Mouse (Mus musculus) C2C12 (cell line): ENCODE results near the gene Arhgap23. TPM values are rescaled to one million over a fixed set of nuclear protein-coding genes. Genes with fewer than 3 reads are reported as not detected.

Experiments used
- H3K27me3 ChIP-seq: one replicate; pipeline ENCODE4 v1.6.1; 2011; ENCODE audit not compliant: control insufficient read depth, insufficient read depth, insufficient read length
- H3K36me3 ChIP-seq: one replicate; pipeline ENCODE4 v1.6.1; 2011; ENCODE audit not compliant: control insufficient read depth, insufficient read depth
- H3K4me3 ChIP-seq: one replicate; pipeline ENCODE4 v1.5.1; 2011; ENCODE audit warnings: mild to moderate bottlenecking, control low read depth; ENCODE audit not compliant: poor library complexity, insufficient read depth, severe bottlenecking
- H3K79me2 ChIP-seq: one replicate; pipeline ENCODE4 v1.6.1; 2011; ENCODE audit not compliant: control insufficient read depth, insufficient read depth
- H3K79me3 ChIP-seq: one replicate; pipeline ENCODE4 v1.6.1; 2011; ENCODE audit warnings: low read depth, control low read depth
- H3ac ChIP-seq: one replicate; pipeline ENCODE3; 2011; ENCODE audit warnings: low read depth; ENCODE audit not compliant: control insufficient read depth, insufficient read length
- CEBPB ChIP-seq: IDR thresholded peaks from one replicate; pipeline ENCODE4 v1.6.1; 2011; ENCODE audit warnings: low read depth, mild to moderate bottlenecking, control low read depth, moderate library complexity
- CTCF ChIP-seq: IDR thresholded peaks from one replicate; pipeline ENCODE4 v1.5.1; 2011; ENCODE audit not compliant: control insufficient read depth, insufficient read depth, insufficient read length
- FOSL1 ChIP-seq: IDR thresholded peaks from one replicate; pipeline ENCODE4 v1.8.0; 2011; ENCODE audit warnings: mild to moderate bottlenecking, low read length; ENCODE audit not compliant: poor library complexity, insufficient read depth, severe bottlenecking
- MAX ChIP-seq: IDR thresholded peaks from one replicate; pipeline ENCODE4 v1.6.1; 2011; ENCODE audit warnings: mild to moderate bottlenecking, control low read depth
- MYOD1 ChIP-seq: IDR thresholded peaks from one replicate; pipeline ENCODE4 v1.6.1; 2011; ENCODE audit warnings: low read depth; ENCODE audit not compliant: control insufficient read depth, insufficient read length
- MYOG ChIP-seq: IDR thresholded peaks from one replicate; pipeline ENCODE4 v1.6.1; 2011; ENCODE audit not compliant: control insufficient read depth, insufficient read length; ENCODE audit errors: extremely low read depth
- USF1 ChIP-seq: IDR thresholded peaks from one replicate; pipeline ENCODE4 v1.6.1; 2011; ENCODE audit warnings: low read depth, mild to moderate bottlenecking, control low read depth, moderate library complexity
- polyA plus RNA-seq: library from polyadenylated mRNA; unstranded; fragments of >200 nt; fragmentation: generic; extraction: Trizol; gene quantifications from one replicate; pipeline ENCODE4 v1.2.1, GENCODE M21; 2012; ENCODE audit warnings: missing spikeins

Arhgap23 gene
- polyA plus RNA-seq, 1 experiment, result 23.9 TPM

DNA sequence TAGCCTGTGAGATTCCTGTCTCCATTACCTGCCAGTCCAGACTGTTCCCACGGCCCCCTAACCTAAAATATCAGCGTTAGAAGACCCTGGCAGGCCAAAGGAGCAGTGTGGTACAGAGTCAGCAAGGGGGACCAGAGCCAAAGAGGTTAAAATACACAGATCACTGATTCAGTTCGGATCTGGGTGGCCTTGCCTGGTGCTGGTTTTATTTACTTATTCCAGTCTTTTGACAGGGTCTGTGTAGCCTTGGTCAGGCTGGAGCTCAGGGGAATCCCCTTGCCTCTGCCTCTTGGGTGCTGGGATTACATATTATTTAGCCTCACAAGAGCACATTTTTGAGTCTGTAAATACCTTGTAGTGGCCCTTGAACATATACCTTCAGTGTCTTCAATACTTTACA, 9.5 kb downstream of the Arhgap23 start:
- Histone ChIP-seq H3K79me2 (peaks cover 91% of the 10 kb centered on the region), H3ac (no peak overlapping the region), H3K4me3 (no peak overlapping the region), H3K36me3 (no peaks in the 10 kb centered on the region), H3K79me3 (peaks cover 50% of the 10 kb centered on the region), H3K27me3 (no peaks in the 10 kb centered on the region)
- no peak for TF ChIP-seq CEBPB
- TF ChIP-seq USF1, result no peak
- TF ChIP-seq CTCF, result no peak
- no peak for TF ChIP-seq MYOD1
- no peak for TF ChIP-seq MAX
- no peak for TF ChIP-seq FOSL1
- TF ChIP-seq MYOG, result no peak

DNA sequence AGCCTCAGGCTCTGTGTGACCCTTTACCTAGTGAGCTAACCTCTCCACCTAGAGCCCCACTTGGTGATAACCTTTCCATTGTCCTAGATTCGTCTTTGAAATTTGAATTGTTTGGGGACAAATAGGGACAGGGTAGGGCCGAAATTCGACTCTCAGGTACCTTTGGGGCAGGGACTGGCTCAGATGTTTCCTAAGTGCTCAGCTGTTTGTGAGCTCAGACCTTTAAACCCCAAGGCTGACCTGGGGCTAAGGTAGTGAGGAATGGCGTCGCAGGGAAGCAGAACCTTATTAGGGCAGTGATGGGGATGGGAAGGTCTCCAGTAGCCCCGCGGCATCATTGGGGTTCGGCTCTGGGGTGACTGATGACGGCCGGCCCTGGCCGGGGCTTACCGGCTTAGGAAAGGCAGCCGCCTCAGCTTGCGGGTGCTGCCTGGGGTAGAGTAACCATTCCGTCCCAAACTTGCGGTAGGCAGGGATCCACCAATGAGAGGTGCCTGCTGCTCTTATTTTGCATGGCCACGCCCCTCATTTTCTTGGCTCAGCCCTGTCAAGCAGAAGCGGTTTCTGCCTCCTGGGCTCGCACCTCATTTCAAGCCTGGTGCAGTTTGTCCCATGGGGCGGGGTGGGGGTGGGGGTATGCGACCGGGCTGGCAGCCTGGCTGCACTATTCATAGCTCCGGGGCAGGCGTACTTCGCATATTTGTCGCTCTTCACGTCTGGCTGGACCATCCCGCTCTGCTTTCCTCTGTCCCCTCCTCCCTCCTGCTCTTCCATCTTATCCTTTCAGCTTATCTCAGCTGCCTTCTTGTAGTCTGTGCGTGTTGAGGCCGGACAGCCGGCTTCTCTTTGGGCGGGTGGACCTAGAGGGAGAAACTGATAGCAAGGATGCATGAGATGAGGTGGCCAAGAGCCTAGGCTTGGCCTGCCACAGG, 12.7 kb downstream of the Arhgap23 start:
- H3K79me3 ChIP-seq, result peaks cover 32% of the 10 kb centered on the region
- H3K27me3 ChIP-seq, result no peaks in the 10 kb centered on the region
- H3K79me2 ChIP-seq, result peaks cover 91% of the 10 kb centered on the region
- no peaks in the 10 kb centered on the region for H3K36me3 ChIP-seq
- TF ChIP-seq MYOG, result no peak
- TF ChIP-seq CEBPB, result no peak
- TF ChIP-seq MYOD1, result no peak
- TF ChIP-seq FOSL1, result no peak
- TF ChIP-seq USF1, result no peak
- TF ChIP-seq MAX, result no peak
- no peak for TF ChIP-seq CTCF
- H3K4me3 ChIP-seq, result no peak overlapping the region
- peak overlapping the region; percentile 36 for H3ac ChIP-seq

DNA sequence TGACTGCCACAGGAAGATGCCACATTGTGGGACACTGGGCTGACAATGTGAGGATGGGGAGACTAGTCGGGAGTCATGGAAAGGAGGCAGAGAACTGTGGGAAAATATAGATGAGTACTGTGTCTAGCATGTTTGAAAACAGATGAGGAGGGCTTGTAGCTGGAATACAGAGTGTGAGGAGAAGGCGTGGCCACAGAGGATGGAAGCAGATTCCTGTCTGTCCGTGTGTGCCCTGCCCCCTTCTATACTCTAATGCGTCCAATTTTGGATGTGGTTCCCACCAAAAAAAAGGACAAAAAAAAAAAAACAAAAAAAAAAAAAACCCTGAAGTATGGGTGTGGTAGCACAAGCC, 13.4 kb downstream of the Arhgap23 start:
- H3K27me3 ChIP-seq, result no peaks in the 10 kb centered on the region
- no peak overlapping the region for H3K4me3 ChIP-seq
- TF ChIP-seq MAX (no peak), MYOD1 (no peak), FOSL1 (no peak), MYOG (no peak), USF1 (no peak), CTCF (no peak), CEBPB (no peak)
- H3K79me2 ChIP-seq, result peaks cover 91% of the 10 kb centered on the region
- H3ac ChIP-seq, result peak overlapping the region; percentile 19
- H3K79me3 ChIP-seq, result peaks cover 26% of the 10 kb centered on the region
- no peaks in the 10 kb centered on the region for H3K36me3 ChIP-seq

DNA sequence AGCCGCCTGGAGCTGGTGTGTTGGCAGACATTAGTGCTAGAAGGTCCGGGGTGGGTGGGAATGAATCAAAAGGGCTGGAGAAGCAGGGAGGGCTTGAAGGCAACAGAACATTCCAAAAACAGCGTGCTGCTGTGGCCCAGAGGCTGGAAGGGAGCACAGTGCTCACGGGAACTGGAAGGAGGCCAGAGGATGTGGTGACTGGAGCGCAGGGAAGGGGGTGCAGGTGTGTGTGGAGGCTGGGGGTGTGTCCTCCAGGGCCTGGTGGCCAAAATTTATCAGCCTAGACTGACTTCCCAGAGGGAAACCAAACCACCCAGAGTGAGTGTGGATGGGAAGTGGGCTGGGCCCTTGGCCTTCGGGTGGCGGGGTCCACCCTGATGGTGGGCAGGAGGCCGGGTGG, 14.3 kb downstream of the Arhgap23 start:
- H3K4me3 ChIP-seq, result no peak overlapping the region
- TF ChIP-seq FOSL1, result no peak
- TF ChIP-seq CTCF, result no peak
- no peak for TF ChIP-seq MYOD1
- TF ChIP-seq MYOG, result no peak
- no peak for TF ChIP-seq MAX
- peaks cover 28% of the 10 kb centered on the region for H3K79me3 ChIP-seq
- H3K36me3 ChIP-seq, result no peaks in the 10 kb centered on the region
- no peak overlapping the region for H3ac ChIP-seq
- peaks cover 82% of the 10 kb centered on the region for H3K79me2 ChIP-seq
- H3K27me3 ChIP-seq, result no peaks in the 10 kb centered on the region

DNA sequence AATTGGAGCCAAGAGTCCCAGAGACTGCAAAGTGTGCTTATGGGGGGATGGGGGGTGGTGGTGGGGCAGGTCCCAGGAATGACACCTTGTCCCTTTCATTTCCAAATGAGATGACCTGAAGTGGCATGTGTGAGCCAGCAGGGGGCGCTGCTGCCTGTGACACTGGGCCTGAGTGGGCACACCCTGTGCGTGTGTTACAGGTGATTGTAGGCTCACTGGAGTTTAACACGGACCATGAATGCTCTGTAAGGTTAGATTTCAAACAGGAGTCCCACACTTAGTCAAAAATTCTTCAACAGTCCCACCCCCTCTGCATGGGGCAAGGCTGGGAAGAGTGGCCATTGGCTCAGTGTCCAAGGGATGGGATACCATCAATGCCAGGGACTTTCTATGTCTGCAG, 16.7 kb downstream of the Arhgap23 start:
- Histone ChIP-seq H3K4me3 (no peak overlapping the region), H3K27me3 (no peaks in the 10 kb centered on the region), H3K36me3 (peaks cover 6% of the 10 kb centered on the region), H3K79me3 (peaks cover 25% of the 10 kb centered on the region), H3K79me2 (peaks cover 80% of the 10 kb centered on the region), H3ac (no peak overlapping the region)
- TF ChIP-seq MAX (no peak), CTCF (peak; percentile 91)

DNA sequence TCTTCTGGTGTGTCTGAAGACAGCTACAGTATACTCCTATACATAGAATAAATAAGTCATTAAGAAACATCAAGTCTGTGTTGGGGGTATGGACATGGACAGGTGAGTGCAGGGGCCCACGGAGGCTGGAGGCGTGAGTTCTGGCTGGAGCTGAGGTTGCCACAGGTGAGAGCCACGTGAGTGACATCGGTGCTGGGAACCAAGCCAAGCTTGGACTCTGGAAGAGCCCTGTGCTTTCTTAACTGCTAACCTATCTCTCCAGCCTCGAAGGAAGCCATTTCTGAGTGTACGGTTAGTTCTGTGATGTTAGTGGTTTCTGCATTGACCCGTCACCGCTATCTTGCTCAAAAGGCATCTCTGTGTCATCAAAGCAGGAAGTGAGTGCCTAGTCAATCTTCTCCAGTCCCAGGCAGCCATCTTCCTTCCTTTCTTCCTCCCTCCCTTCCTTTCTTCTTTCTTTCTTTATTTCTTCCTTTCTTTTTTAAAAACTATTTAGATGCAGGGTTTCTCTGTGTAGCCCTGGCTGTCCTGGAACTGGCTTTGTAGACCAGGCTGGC, 17.7 kb downstream of the Arhgap23 start:
- peaks cover 83% of the 10 kb centered on the region for H3K79me2 ChIP-seq
- no peak overlapping the region for H3ac ChIP-seq
- TF ChIP-seq MYOD1, result no peak
- TF ChIP-seq CTCF, result no peak
- no peak for TF ChIP-seq MYOG
- TF ChIP-seq USF1, result no peak
- TF ChIP-seq CEBPB, result no peak
- TF ChIP-seq MAX, result no peak
- no peak for TF ChIP-seq FOSL1

More for the DNA sequence above, 17.7 kb downstream of the Arhgap23 start:
- H3K4me3 ChIP-seq, result no peak overlapping the region
- no peaks in the 10 kb centered on the region for H3K27me3 ChIP-seq
- peaks cover 25% of the 10 kb centered on the region for H3K79me3 ChIP-seq
- peaks cover 12% of the 10 kb centered on the region for H3K36me3 ChIP-seq
